Comparison of ENCODE assay signal across 19 mouse cellular contexts in the genomic region with DNA sequence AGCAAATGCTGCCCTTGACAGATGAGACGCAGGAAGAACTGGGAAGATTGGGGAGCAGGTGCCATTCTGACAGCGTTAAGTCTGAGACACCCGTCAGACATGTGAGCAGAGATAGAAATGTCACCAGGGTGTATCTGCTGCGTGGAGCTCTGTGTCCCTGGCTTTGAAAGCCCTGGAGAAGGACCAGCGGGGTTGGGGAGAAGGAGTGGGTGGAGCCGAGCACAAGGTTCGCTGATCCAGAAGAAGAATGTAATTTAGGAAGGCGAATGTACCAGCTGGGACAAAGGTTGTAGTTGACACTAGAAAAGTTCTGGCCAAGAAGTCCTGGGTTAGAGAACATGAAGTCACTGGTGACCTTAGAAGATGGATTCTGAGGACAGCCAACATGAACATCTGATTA. TPM values are rescaled to one million over a fixed set of nuclear protein-coding genes. Genes with fewer than 3 reads are reported as not detected.
DNase-seq lines count a peak whose midpoint lies in the region; TF ChIP-seq lines count a peak whose summit lies in the region.
"Had no signal": no experiment of that assay in that cellular context is flagged by ENCODE, and none has a peak within 500 bp of the region (broad histone marks: within the 10 kb centered on the region; RNA-seq: fewer than 3 reads in every experiment).

No protein-coding gene starts in this region.

- peak overlapping the region; percentile 10; the same call in 1 of the 2 replicates for H3K27ac ChIP-seq in kidney, adult 2 months (ENCODE audit: insufficient read depth, low read depth, low read length)
- no peak overlapping the region for H3K27ac ChIP-seq in left cerebral cortex, adult 2 months
- H3K27ac ChIP-seq: hindbrain, embryonic 12.5 days; liver, embryonic 14.5 days had no signal

- H3K36me3 ChIP-seq in kidney, adult 2 months (ENCODE audit: control insufficient read depth, insufficient read depth, low read length): no peaks in the 10 kb centered on the region
- H3K36me3 ChIP-seq: hindbrain, embryonic 12.5 days had no signal

- H3K4me3 ChIP-seq in kidney, adult 2 months (ENCODE audit: insufficient read depth, low read depth, low read length): no peak overlapping the region
- H3K4me3 ChIP-seq in left cerebral cortex, adult 2 months: no peak overlapping the region
- H3K4me3 ChIP-seq: erythroblast, embryonic 14.5 days; hindbrain, embryonic 12.5 days had no signal

- no peaks in the 10 kb centered on the region for H3K27me3 ChIP-seq in kidney, adult 2 months (replicated peaks; ENCODE audit: control insufficient read depth, insufficient read depth, low read length)
- H3K27me3 ChIP-seq: hindbrain, embryonic 12.5 days had no signal

- intact Hi-C loops in heart, postnatal 10 days (cut with DNase I): loop anchor here (5.0 kb wide), 1 partner anchor 419 kb away; no protein-coding TSS in a partner anchor
- intact Hi-C loops in left cerebral cortex, adult 2 months (cut with DNase I): loop anchor here (2.0 kb wide), 1 partner anchor 35 kb away; no protein-coding TSS in a partner anchor

- WGBS in kidney, adult 2 months: 30% methylated on average over 8 of the region's 8 CpGs

- TF ChIP-seq POLR2A in kidney, adult 2 months (IDR thresholded peaks at IDR 0.05; ENCODE audit: low read depth, low read length): no peak

- peaks cover 9% of the 10 kb centered on the region; the same call in 1 of the 2 replicates for H3K4me1 ChIP-seq in kidney, adult 2 months (ENCODE audit: control insufficient read depth, insufficient read depth, low read length)

- DNase-seq in adrenal gland, adult 8-10 months: peak; percentile 15
- no peak for DNase-seq in adrenal gland, postnatal 25 days
- DNase-seq in kidney, adult 2 months: peak; percentile 88
- DNase-seq in kidney, postnatal 4 days: no peak
- peak; percentile 47 for DNase-seq in adrenal gland, postnatal 14 days
- peak; percentile 37 to 39 for DNase-seq in heart, postnatal 10 days
- no peak for DNase-seq in left cerebral cortex, adult 2 months (ENCODE audit: extremely low spot score in 1 of 2, low spot score in 2 of 2)
- DNase-seq in liver: no peak
- DNase-seq: cerebellum, adult 2 months; embryo, embryonic 11 days; left cerebral cortex, postnatal 4 days; thymus, postnatal 36 days had no signal

- no peak for TF ChIP-seq CTCF in kidney, adult 2 months (conservative IDR thresholded peaks at IDR 0.05; ENCODE audit: insufficient read depth, insufficient read length, low read depth, low read length)
- TF ChIP-seq CTCF in left cerebral cortex, adult 2 months (IDR thresholded peaks at IDR 0.05): no peak

RNA-seq across cellular contexts. Expression of a gene that starts 7.4 kb away (rescaled TPM):
- total RNA-seq in adrenal gland, adult 8-10 months (2022): not detected
- not detected in 2 replicates for total RNA-seq in adrenal gland, postnatal 25 days (2021)
- polyA plus RNA-seq in kidney, adult 2 months (2012; rRNA removed): 819 and 823 TPM in 2 replicates
- total RNA-seq in adrenal gland, postnatal 14 days (2021): not detected in 2 replicates
- total RNA-seq in heart, postnatal 10 days (2021): not detected
- not detected for total RNA-seq in left cerebral cortex, adult 2 months (2021)
- total RNA-seq: layer of hippocampus, adult 8-10 months; left cerebral cortex, postnatal 4 days; megakaryocyte, adult 5-6 weeks; monocyte, adult 5-6 weeks; neutrophil, adult 5-6 weeks had no signal
- polyA plus RNA-seq: cerebellum, adult 2 months; erythroblast, embryonic 14.5 days; hindbrain, embryonic 12.5 days had no signal

RNA-seq across cellular contexts. Expression of a gene that starts 28.6 kb away (rescaled TPM):
- total RNA-seq in adrenal gland, adult 8-10 months (2022): under 1 TPM in 1 of 4 experiments, not detected in 3; 0.73 TPM
- total RNA-seq in adrenal gland, postnatal 25 days (2021): 0.58 TPM in 1 of 2 replicates, not detected in the other
- 13.1 and 14.8 TPM in 2 replicates for polyA plus RNA-seq in kidney, adult 2 months (2012; rRNA removed)
- not detected in 2 replicates for total RNA-seq in adrenal gland, postnatal 14 days (2021)
- not detected for total RNA-seq in heart, postnatal 10 days (2021)
- total RNA-seq in left cerebral cortex, adult 2 months (2021): not detected
- total RNA-seq: layer of hippocampus, adult 8-10 months; left cerebral cortex, postnatal 4 days; megakaryocyte, adult 5-6 weeks; monocyte, adult 5-6 weeks; neutrophil, adult 5-6 weeks had no signal
- polyA plus RNA-seq: cerebellum, adult 2 months; erythroblast, embryonic 14.5 days; hindbrain, embryonic 12.5 days; liver, embryonic 14.5 days had no signal

Comparison
In these comparisons a context has a peak if more than half of its experiments do, and no peak if none do; other contexts are left out.
1. DNase-seq: peak in adrenal gland, adult 8-10 months (single experiment), kidney, adult 2 months (single experiment), adrenal gland, postnatal 14 days (single experiment) and heart, postnatal 10 days (2 of 2); none in adrenal gland, postnatal 25 days (single experiment), kidney, postnatal 4 days (0 of 2), left cerebral cortex, adult 2 months (0 of 2) and liver (single experiment).